Mouse (Mus musculus): Measurements from ENCODE around the gene Morn4.

GRCm38 (mm10) chr19:42061443-42061842 lies 24.7 kb downstream of the Morn4 start:
- no peak for TF ChIP-seq CTCF (IDR thresholded peaks at IDR 0.05; ENCODE audit: insufficient read depth, low read depth, low read length)
- TF ChIP-seq POLR2A (IDR thresholded peaks at IDR 0.05; ENCODE audit: insufficient read depth, low read depth, low read length), result no peak

Data from olfactory bulb, adult 2 months (tissue).